In genomic region chr4:128899332-128899731, GRCm38 (mm10) we compare ENCODE assay signal across 9 mouse cellular contexts. TPM values are rescaled to one million over a fixed set of nuclear protein-coding genes. Genes with fewer than 3 reads are reported as not detected.
DNase-seq lines count a peak whose midpoint lies in the region; ATAC-seq and TF ChIP-seq lines count a peak whose summit lies in the region.
"Had no signal": no experiment of that assay in that cellular context is flagged by ENCODE, and none has a peak within 500 bp of the region (broad histone marks: within the 10 kb centered on the region; RNA-seq: fewer than 3 reads in every experiment).

No protein-coding gene starts in this region.

- H3K36me3 ChIP-seq in hindbrain, postnatal 0 days (ENCODE audit: insufficient read depth, low read length): peaks cover 20% of the 10 kb centered on the region; the same call in 1 of the 2 replicates
- H3K36me3 ChIP-seq in thymus, adult 2 months (ENCODE audit: control insufficient read depth, insufficient read depth, low read length): no peaks in the 10 kb centered on the region

- peaks cover 19% of the 10 kb centered on the region for H3K4me1 ChIP-seq in hindbrain, postnatal 0 days (ENCODE audit: insufficient read depth, low read length)
- peaks cover 7% of the 10 kb centered on the region for H3K4me1 ChIP-seq in thymus, adult 2 months (replicated peaks; ENCODE audit: control insufficient read depth, insufficient read depth, low read length)

- H3K9ac ChIP-seq in hindbrain, postnatal 0 days (replicated peaks; ENCODE audit: low read length): peak overlapping the region; percentile 47
- H3K9ac ChIP-seq: liver, embryonic 14.5 days had no signal

- H3K27ac ChIP-seq in hindbrain, postnatal 0 days: peak overlapping the region; percentile 84
- H3K27ac ChIP-seq in thymus, adult 2 months (ENCODE audit: control insufficient read depth, insufficient read depth, low read length): no peak overlapping the region
- H3K27ac ChIP-seq: liver, embryonic 14.5 days had no signal

- ATAC-seq in hindbrain, postnatal 0 days: peak; percentile 90

- H3K9me3 ChIP-seq in hindbrain, postnatal 0 days (ENCODE audit: low read length): no peaks in the 10 kb centered on the region

- peak; percentile 42 for DNase-seq in adrenal gland, adult 8-10 months
- peak; percentile 77 to 87 for DNase-seq in cerebellum, postnatal 4 days (ENCODE audit: low spot score in 2 of 2)
- peak; percentile 41 for DNase-seq in gastrocnemius, postnatal 25 days
- peak; percentile 94 for DNase-seq in hindbrain, postnatal 0 days (ENCODE audit: low spot score)
- peak; percentile 59 to 60 for DNase-seq in left cerebral cortex, adult 18-20 months (ENCODE audit: low spot score in 2 of 2)
- DNase-seq in lung, postnatal 36 days: peak; percentile 85
- peak; percentile 88 for DNase-seq in right cerebral cortex, postnatal 14 days
- no peak for DNase-seq in thymus, adult 2 months

- 1% methylated on average over 6 of the region's 6 CpGs for WGBS in hindbrain, postnatal 0 days
- 19% methylated on average over 6 of the region's 6 CpGs for WGBS in thymus, adult 2 months

- no peak overlapping the region for H3K4me3 ChIP-seq in hindbrain, postnatal 0 days (ENCODE audit: low read length)
- no peak overlapping the region for H3K4me3 ChIP-seq in thymus, adult 2 months (ENCODE audit: control insufficient read depth, insufficient read depth, low read length)

- no peak for TF ChIP-seq POLR2A in thymus, adult 2 months (IDR thresholded peaks at IDR 0.05; ENCODE audit: control insufficient read depth, extremely low read depth, insufficient read depth, low read length, poor library complexity)

- no peaks in the 10 kb centered on the region for H3K27me3 ChIP-seq in hindbrain, postnatal 0 days (ENCODE audit: insufficient read depth, low read length)
- H3K27me3 ChIP-seq in thymus, adult 2 months (ENCODE audit: control insufficient read depth, insufficient read depth, low read length): no peaks in the 10 kb centered on the region

- TF ChIP-seq CTCF in hindbrain, postnatal 0 days (IDR thresholded peaks at IDR 0.05; ENCODE audit: low read depth): peak; percentile 40; the same call in 1 of the 2 replicates
- no peak for TF ChIP-seq CTCF in thymus, adult 2 months (IDR thresholded peaks at IDR 0.05; ENCODE audit: borderline replicate concordance, control insufficient read depth, extremely low read depth, insufficient read depth, low read length, poor library complexity)

- H3K4me2 ChIP-seq in hindbrain, postnatal 0 days (ENCODE audit: low read depth, low read length): no peak overlapping the region

RNA-seq across cellular contexts. Expression of gene Trim62, which starts 16.0 kb away (rescaled TPM):
- total RNA-seq in adrenal gland, adult 8-10 months (2022): 10 to 100 TPM in 3 of 4 experiments, 1 to 10 TPM in 1; 9.0 to 14.6 (median 11.1) TPM
- under 1 TPM; 0.59 to 0.88 TPM for total RNA-seq in gastrocnemius, postnatal 25 days (2021)
- total RNA-seq in hindbrain, postnatal 0 days (2014; rRNA removed): 30.8 and 33.4 TPM in 2 replicates
- polyA plus RNA-seq in hindbrain, postnatal 0 days (2015; fragmentation: Nextera tagmentation; extraction: Ambion mirVana): 23.4 and 27.9 TPM in 2 replicates
- 10 to 100 TPM; 17.8 to 19.1 TPM for total RNA-seq in left cerebral cortex, adult 18-20 months (2021)
- 7.3 and 10.0 TPM in 2 replicates for polyA plus RNA-seq in thymus, adult 2 months (2012; rRNA removed)

Comparison
In these comparisons a context has a peak if more than half of its experiments do, and no peak if none do; other contexts are left out.
1. RNA of gene Trim62, which starts 16.0 kb away (total RNA-seq): 30.8 to 33.4 TPM in hindbrain, postnatal 0 days, 17.8 to 19.1 TPM in left cerebral cortex, adult 18-20 months and 9.0 to 14.6 TPM in adrenal gland, adult 8-10 months; 0.59 to 0.88 TPM in gastrocnemius, postnatal 25 days; every median in the first group is over 4 times any median in the second.